Mouse (Mus musculus): ENCODE results near the gene Ppp1r9b.

- TF ChIP-seq CTCF (IDR thresholded peaks at IDR 0.05; ENCODE audit: borderline replicate concordance, extremely low read depth, insufficient read depth, insufficient read length) = no peak
- no peak for TF ChIP-seq POLR2A (IDR thresholded peaks at IDR 0.05; ENCODE audit: borderline replicate concordance, extremely low read depth, insufficient read depth, insufficient read length, poor library complexity, severe bottlenecking)
Observed at GRCm38 (mm10) chr11:95033617-95034016, 42.8 kb downstream of the Ppp1r9b start.

All from brain, embryonic 14.5 days (tissue).